Comparison of ENCODE assay signal across 21 mouse cellular contexts in the genomic region with DNA sequence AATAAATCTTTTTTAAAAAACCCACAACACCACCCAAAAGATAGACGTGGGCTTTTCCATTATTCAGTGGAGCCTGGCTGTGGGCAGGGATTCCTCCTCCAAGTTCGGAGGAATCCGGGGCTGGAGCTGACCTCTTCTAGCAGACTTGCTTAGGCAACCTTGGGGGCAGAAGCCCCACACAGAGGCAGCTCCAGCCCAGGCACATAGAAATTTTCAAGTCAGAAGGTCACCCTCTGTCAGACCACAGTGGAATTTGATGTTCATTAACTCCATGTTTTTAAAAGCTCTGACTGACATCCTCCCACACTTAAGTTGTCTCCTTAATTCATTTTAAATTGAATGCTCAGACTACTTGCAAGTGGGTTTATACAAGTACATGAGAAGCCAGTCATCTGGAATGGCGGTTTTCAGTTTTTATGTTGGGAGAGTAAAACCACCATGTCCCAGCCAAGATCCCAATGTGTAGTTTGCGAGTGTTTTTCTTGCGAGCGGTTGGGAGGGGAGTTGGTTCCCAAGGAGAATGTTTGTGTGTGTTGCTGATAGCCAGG.
DNase-seq lines count a peak whose midpoint lies in the region; ATAC-seq and TF ChIP-seq lines count a peak whose summit lies in the region.
"Had no signal": no experiment of that assay in that cellular context is flagged by ENCODE, and none has a peak within 500 bp of the region (broad histone marks: within the 10 kb centered on the region; RNA-seq: fewer than 3 reads in every experiment).

No protein-coding gene starts in this region.

- H3K9me3 ChIP-seq in kidney, embryonic 15.5 days (replicated peaks), result no peaks in the 10 kb centered on the region
- H3K9me3 ChIP-seq: embryonic facial prominence, embryonic 12.5 days; forebrain, embryonic 12.5 days; heart, embryonic 15.5 days had no signal

- peak overlapping the region; percentile 59 for H3K27ac ChIP-seq in kidney, embryonic 15.5 days
- H3K27ac ChIP-seq: embryonic facial prominence, embryonic 12.5 days; forebrain, embryonic 12.5 days; heart, adult 2 months; heart, embryonic 15.5 days; hindbrain, embryonic 14.5 days had no signal

- H3K4me3 ChIP-seq in kidney, embryonic 15.5 days (replicated peaks), result no peak overlapping the region
- H3K4me3 ChIP-seq: embryonic facial prominence, embryonic 12.5 days; forebrain, embryonic 12.5 days; heart, adult 2 months; heart, embryonic 15.5 days had no signal

- 0 out of 2 replicates have a peak overlapping the region, but pooled peaks have one; percentile 3 for H3K4me2 ChIP-seq in kidney, embryonic 15.5 days
- H3K4me2 ChIP-seq: embryonic facial prominence, embryonic 12.5 days; forebrain, embryonic 12.5 days; heart, embryonic 11.5 days; heart, embryonic 15.5 days; hindbrain, embryonic 14.5 days had no signal

- no peaks in the 10 kb centered on the region for H3K36me3 ChIP-seq in kidney, embryonic 15.5 days
- H3K36me3 ChIP-seq: embryonic facial prominence, embryonic 12.5 days; forebrain, embryonic 12.5 days; heart, embryonic 15.5 days had no signal

- WGBS in kidney, embryonic 15.5 days, result 24% methylated on average over 7 of the region's 7 CpGs

- H3K9ac ChIP-seq in kidney, embryonic 15.5 days, result no peak overlapping the region
- H3K9ac ChIP-seq: embryonic facial prominence, embryonic 12.5 days; forebrain, embryonic 12.5 days; heart, embryonic 15.5 days; hindbrain, embryonic 14.5 days had no signal

- no peak for DNase-seq in kidney, adult 9 months
- peak; percentile 25 for DNase-seq in kidney, postnatal 14 days
- DNase-seq in kidney, adult 11 months, result no peak
- DNase-seq in Muller cell, postnatal 12 days (ENCODE audit: inconsistent ontology term), result peak; percentile 49
- DNase-seq in brain, embryonic 14.5 days (ENCODE audit: low read depth), result peak; percentile 13
- DNase-seq: adrenal gland, adult 8-10 months; adrenal gland, postnatal 36 days; cerebellum, adult 11 months; cerebellum, adult 8-10 months; embryo, embryonic 11 days; gastrocnemius, postnatal 10 days; heart, adult 2 months; heart, postnatal 14 days had no signal

- ATAC-seq in kidney, embryonic 15.5 days (replicated peaks; ENCODE audit: low FRiP score), result peak; percentile 91
- ATAC-seq: forebrain, embryonic 16.5 days had no signal

- no peak for TF ChIP-seq POLR2A in brain, embryonic 14.5 days (IDR thresholded peaks at IDR 0.05; ENCODE audit: borderline replicate concordance, extremely low read depth, insufficient read depth, insufficient read length, poor library complexity, severe bottlenecking)

- no peaks in the 10 kb centered on the region for H3K27me3 ChIP-seq in kidney, embryonic 15.5 days
- H3K27me3 ChIP-seq: CH12.LX; embryonic facial prominence, embryonic 12.5 days; forebrain, embryonic 12.5 days; heart, embryonic 15.5 days had no signal

- peaks cover 13% of the 10 kb centered on the region for H3K4me1 ChIP-seq in kidney, embryonic 15.5 days
- H3K4me1 ChIP-seq: forebrain, embryonic 12.5 days; heart, embryonic 15.5 days had no signal

- no peak for TF ChIP-seq CTCF in brain, embryonic 14.5 days (IDR thresholded peaks at IDR 0.05; ENCODE audit: borderline replicate concordance, extremely low read depth, insufficient read depth, insufficient read length)

Comparison
In these comparisons a context has a peak if more than half of its experiments do, and no peak if none do; other contexts are left out.
1. DNase-seq: peak in kidney, postnatal 14 days (single experiment), Muller cell, postnatal 12 days (single experiment) and brain, embryonic 14.5 days (single experiment); none in kidney, adult 9 months (single experiment) and kidney, adult 11 months (single experiment).